Mouse (Mus musculus) telencephalon, adult 2 months (tissue): Measurements from ENCODE around the gene Retreg3.
"Not testable (repeated sequence)": the region's sequence is repeated elsewhere in the genome, so short reads cannot be mapped to it uniquely, and the experiment has no call there.

Source experiments
- DNase-seq: peaks from one replicate; pipeline ENCODE4 v3.0.0-alpha.2; 2011; ENCODE audit warnings: low read depth, low spot score

Gene Retreg3

DNA sequence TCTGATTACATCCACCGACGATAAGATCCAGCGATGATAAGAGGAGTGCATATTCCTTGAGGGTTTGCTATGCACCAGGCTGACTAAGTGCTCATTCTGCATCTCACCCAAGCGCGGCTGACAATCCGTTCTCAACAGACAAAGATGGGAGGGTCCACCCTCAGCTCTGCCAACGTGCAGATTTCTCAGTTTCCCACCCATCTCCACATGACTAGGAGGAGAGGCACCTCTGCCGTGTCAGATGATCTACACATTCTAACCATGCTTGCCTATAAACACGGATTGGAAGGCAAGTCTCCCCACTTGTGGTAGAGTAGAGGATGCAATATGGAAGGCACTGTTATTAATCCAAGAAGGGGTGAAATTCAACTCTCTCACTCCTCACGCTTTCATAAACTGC lies 29.1 kb upstream of the Retreg3 start:
- DNase-seq, result no peak

DNA sequence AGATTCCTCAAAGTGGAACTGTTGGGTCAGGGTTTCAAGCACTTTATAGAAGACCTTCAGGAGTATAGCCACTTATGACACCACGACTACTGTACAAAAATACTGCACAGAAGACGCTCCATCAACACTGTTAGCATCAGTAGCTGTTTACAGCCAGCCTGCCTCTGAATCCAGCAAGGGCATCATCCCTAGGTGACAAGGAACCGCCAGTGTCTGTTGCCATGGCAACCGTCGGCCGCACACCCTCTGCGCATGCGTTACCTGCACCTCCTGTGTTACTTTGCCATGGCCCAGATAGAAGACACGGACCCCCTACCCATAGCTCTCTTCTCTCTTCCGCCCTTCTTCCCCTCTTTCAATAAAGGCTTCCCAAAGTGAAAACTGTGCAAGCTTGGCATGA lies 26.7 kb upstream of the Retreg3 start:
- no peak for DNase-seq

DNA sequence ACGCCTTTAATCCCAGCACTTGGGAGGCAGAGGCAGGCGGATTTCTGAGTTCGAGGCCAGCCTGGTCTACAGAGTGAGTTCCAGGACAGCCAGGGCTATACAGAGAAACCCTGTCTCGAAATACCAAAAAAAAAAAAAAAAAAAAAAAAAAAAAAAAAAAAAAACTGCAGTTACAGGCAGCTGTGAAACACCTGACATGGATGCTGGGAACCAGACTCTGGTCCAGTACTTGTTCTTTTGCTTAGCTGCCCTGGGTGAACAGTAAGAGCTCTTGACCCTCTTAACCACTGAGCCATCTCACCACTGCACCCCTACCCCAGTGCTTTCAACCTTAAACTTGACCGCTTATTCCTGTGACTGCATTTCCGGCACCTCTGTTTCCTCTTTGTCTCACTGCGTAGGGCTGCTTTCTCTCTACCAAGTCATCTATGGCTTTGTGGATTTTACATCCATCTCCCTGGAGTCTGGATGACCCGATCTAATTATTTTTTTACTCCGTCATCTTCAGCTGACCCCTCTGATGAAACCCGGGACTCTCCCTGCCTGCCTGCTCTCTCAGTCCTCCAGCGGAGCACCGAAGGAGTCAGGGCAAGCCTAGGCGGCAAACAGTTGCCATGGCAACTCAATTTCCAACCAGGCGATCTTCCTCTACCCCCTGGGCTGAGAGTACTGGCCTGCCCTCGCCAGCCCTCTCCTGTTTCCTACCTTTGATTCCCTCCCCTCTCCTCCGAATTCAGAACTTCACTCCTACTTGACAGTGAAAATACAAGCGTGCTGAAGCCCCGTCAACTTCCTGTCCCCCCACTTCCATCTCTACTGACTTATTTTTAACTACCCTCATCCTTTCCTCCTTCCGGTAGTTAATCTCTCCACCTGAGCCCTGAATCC lies 23.9 kb upstream of the Retreg3 start:
- no peak for DNase-seq

DNA sequence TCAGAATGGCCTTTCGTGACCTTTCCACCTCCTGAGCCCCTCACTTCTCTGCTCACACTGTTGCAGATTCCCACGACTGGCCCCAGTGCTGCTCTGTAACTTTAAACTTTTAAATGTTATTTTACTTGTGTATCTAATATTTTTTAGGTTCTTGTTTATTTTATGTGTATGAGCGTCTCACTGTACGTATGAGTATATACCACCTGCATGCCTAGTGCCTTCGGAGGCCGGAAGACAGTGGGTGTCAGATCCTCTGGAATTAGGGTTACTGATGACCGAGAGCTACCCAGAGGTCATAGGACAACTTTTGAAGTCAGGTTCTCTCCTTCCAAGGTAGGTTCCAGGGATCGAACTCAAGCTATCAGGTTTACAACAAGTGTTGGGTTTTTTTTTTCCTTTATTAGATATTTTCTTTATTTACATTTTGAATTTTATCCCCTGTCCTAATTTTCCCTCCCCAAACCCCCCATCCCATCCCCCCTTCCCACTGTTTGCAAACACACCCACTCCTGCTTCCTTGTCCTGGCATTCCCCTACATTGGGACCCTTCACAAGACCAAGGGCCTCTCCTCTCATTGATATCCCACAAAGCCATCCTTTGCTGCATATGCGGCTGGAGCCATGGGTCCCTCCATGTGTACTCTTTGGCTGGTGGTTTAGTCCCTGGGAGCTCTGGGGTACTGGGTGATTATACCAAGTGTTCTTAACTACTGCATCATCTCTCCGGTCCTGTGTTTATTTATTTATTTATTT lies 22.7 kb upstream of the Retreg3 start:
- no peak for DNase-seq

GRCm38 (mm10) chr11:101141088-101141487 lies 21.4 kb upstream of the Retreg3 start:
- no peak for DNase-seq

GRCm38 (mm10) chr11:101140164-101140819 lies 20.6 kb upstream of the Retreg3 start:
- DNase-seq, result no peak

DNA sequence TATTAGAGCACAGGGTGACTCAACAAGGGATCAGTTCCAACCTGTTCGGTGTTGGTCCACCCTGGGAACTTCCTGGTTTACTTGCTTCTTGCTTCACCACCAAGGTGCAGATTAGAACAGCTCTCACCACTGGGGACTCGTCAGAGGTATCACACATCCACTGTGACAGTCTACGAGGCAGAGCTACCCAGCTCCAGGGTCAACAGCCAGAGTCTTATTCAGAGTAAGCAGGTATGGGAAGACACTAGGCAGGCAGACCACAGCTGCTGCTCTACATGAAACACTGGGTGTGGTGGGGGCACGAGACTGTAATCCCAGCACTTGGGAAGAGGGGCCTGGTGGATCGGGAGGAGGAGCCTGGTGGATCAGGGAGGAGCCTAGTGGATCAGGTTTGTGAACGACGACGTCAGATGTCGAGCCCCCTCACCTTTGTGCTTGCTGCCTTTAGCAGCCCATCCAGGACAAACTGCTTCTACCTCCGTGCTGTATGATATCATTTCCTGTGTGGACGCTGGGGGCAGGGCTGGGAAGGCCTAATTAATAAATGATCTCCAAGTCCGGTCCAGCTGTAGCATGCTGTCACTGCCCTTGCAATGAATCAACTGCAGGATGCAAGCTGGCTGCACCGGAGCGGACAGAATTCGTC lies 19.0 kb upstream of the Retreg3 start:
- no peak for DNase-seq

DNA sequence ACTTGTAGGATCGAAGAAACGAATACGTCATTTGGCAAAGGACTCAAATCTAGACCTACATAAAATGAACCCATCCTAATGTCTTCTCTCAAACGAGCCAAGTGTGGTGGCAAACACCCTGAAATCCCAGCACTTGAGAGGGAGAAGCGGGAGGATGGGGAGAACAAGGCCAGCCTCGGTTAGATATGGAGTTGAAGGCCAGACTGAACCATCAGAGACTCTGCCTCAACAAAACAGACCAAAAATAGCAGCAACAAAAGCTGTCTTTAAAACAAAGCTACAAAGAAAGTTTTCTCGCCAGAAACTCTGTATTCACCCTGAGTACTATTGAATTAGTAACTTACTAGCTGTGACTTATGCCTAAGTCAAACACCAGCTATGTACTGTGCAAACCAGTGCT lies 17.3 kb upstream of the Retreg3 start:
- DNase-seq, result no peak

- DNase-seq, result no peak
These were observed 14.6 kb upstream of the Retreg3 start for GRCm38 (mm10) chr11:101134217-101134865.

GRCm38 (mm10) chr11:101133037-101133436 lies 13.3 kb upstream of the Retreg3 start:
- DNase-seq, result no peak

- no peak for DNase-seq
These were observed 12.0 kb upstream of the Retreg3 start for GRCm38 (mm10) chr11:101131701-101132100.

DNA sequence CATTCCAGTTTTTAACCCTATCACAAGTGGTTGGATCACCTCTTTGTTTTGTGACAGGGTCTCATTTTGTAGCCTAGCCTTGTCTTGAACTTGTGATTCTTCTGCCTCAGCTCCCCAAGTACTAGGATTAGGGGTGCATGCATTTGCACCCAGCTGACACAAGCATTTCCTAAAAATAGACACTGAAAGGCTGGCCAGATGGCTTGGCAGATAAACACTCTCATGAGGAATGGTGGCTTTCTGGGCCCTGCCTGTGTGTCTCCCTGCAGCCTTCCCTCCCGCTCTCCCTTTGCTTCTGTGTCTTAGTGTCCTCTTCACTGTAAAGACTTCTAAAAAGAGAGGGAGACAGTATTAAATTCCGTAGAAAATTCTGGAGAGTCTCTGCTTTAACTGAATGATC lies 11.5 kb upstream of the Retreg3 start:
- no peak for DNase-seq

DNA sequence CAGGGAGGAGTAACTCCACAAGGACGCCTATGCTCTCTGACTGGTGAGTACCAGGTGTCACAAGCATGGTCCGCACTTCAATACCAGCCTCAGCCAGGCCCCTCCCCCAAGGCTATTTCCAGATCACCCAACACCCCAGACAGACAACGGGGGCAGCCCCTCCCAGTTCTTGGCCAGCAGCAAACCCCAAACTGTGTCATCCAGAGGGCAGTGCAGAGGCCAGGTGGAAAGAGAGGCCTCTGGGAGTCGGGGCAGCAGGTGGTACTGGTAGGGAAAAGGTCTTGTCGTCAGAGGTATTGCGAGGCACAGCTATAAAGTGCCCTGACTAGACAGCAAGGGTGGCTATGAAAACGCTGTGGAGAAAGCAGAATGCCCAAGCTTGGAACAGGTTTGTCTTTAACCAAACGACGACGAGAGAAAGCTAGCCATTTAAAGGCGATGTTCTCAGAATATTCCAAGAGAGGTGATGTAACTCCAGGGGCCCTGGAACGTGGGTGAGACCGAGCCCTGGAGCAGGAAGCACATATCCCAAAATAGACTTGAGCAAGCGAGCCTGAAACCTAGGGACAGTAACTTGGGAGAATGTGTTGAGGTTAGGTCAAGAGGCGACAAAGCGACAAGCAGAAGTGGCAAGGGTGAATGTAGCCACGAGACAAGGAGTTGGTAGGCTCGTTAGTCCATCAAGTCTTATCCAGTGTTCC lies 10.5 kb upstream of the Retreg3 start:
- no peak for DNase-seq

- no peak for DNase-seq
These were observed 9.4 kb upstream of the Retreg3 start for GRCm38 (mm10) chr11:101128996-101129577.

- no peak for DNase-seq
These were observed 7.4 kb upstream of the Retreg3 start for GRCm38 (mm10) chr11:101127075-101127474.

- DNase-seq, result not testable (repeated sequence)
These were observed 5.3 kb upstream of the Retreg3 start for GRCm38 (mm10) chr11:101125008-101125407.

DNA sequence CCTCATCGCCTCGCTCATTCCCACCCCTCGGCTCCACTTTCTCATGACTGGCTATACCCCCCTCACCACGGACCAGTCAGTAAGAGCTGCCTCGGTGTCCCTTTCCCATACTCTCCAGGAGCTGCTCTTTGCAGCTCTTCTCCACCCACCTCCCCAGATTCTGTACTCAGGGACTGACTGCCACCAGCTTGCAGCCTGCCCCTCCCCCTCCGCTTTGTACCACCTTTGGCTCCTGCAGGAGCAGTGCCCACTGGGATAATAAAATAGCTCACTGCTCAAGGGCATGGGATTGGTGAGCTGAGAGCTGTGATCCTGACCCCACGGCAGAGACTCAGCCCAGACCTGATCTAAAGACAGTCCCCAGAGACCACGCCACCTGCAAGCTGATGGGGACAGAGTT lies 4.8 kb upstream of the Retreg3 start:
- not testable (repeated sequence) for DNase-seq

GRCm38 (mm10) chr11:101120545-101121188 lies 974 bp upstream of the Retreg3 start:
- DNase-seq, result no peak

GRCm38 (mm10) chr11:101119131-101119760 lies 447 bp downstream of the Retreg3 start:
- no peak for DNase-seq
